Mouse (Mus musculus): ENCODE results near the gene Klrb1f. TPM values are rescaled to one million over a fixed set of nuclear protein-coding genes. Genes with fewer than 3 reads are reported as not detected.

The Klrb1f gene
- polyA plus RNA-seq, 2 experiments: 0.15 TPM; not detected in 1

- Histone ChIP-seq H3K36me3 (ENCODE audit: control insufficient read depth, insufficient read depth, low read length) (no peaks in the 10 kb centered on the region), H3K27ac (replicated peaks; ENCODE audit: low read depth, low read length) (no peak overlapping the region), H3K9me3 (ENCODE audit: control insufficient read depth, low read length) (no peaks in the 10 kb centered on the region), H3K4me1 (ENCODE audit: control insufficient read depth, insufficient read depth, low read length) (no peaks in the 10 kb centered on the region), H3K27me3 (ENCODE audit: control insufficient read depth, insufficient read depth, low read length) (no peaks in the 10 kb centered on the region), H3K4me3 (replicated peaks; ENCODE audit: low read length) (no peak overlapping the region), H3K9ac (ENCODE audit: low read depth, low read length, severe bottlenecking) (no peak overlapping the region), H3K4me2 (replicated peaks; ENCODE audit: low read depth, low read length, severe bottlenecking) (no peak overlapping the region)
- TF ChIP-seq POLR2A (IDR thresholded peaks at IDR 0.05; ENCODE audit: borderline replicate concordance, extremely low read depth, insufficient read depth, insufficient read length): no peak
- no peak for ATAC-seq (ENCODE audit: low FRiP score, low read depth)
- 77% methylated on average over 4 of the region's 4 CpGs for WGBS
- no peak for DNase-seq (ENCODE audit: low spot score)
Measured at GRCm38 (mm10) chr6:129102858-129103555, 57.3 kb downstream of the Klrb1f start.

Other genes starting within 250 kb of the Klrb1f start
- 0.33 TPM in 1 of 2 replicates, not detected in the other for gene Gm44511, start 219.6 kb upstream of the Klrb1f start, polyA plus RNA-seq (2012; rRNA removed)
- not detected in 2 replicates for gene Gm44511, start 219.6 kb upstream of the Klrb1f start, polyA plus RNA-seq (2014; fragmentation: Nextera tagmentation; extraction: Ambion mirVana)
- gene Klrb1b, start 219.6 kb upstream of the Klrb1f start, polyA plus RNA-seq (2012; rRNA removed): 0.12 and 0.40 TPM in 2 replicates
- 0.23 and 0.39 TPM in 2 replicates for gene Klrb1b, start 219.6 kb upstream of the Klrb1f start, polyA plus RNA-seq (2014; fragmentation: Nextera tagmentation; extraction: Ambion mirVana)
- 0.16 and 0.17 TPM in 2 replicates for gene Clec2i, start 158.3 kb upstream of the Klrb1f start, polyA plus RNA-seq (2012; rRNA removed)
- 0.14 TPM in 1 of 2 replicates, not detected in the other for gene Clec2i, start 158.3 kb upstream of the Klrb1f start, polyA plus RNA-seq (2014; fragmentation: Nextera tagmentation; extraction: Ambion mirVana)
- gene BC035044, start 154.8 kb upstream of the Klrb1f start, polyA plus RNA-seq (2012; rRNA removed): 0.67 and 0.77 TPM in 2 replicates
- 1.2 and 1.5 TPM in 2 replicates for gene BC035044, start 154.8 kb upstream of the Klrb1f start, polyA plus RNA-seq (2014; fragmentation: Nextera tagmentation; extraction: Ambion mirVana)
- gene Clec2g, start 111.5 kb upstream of the Klrb1f start, polyA plus RNA-seq (2012; rRNA removed): 0.38 and 1.1 TPM in 2 replicates
- gene Clec2g, start 111.5 kb upstream of the Klrb1f start, polyA plus RNA-seq (2014; fragmentation: Nextera tagmentation; extraction: Ambion mirVana): 0.70 and 1.7 TPM in 2 replicates
- 0.05 and 0.06 TPM in 2 replicates for gene Clec2e, start 55.0 kb downstream of the Klrb1f start, polyA plus RNA-seq (2012; rRNA removed)
- not detected in 2 replicates for gene Clec2e, start 55.0 kb downstream of the Klrb1f start, polyA plus RNA-seq (2014; fragmentation: Nextera tagmentation; extraction: Ambion mirVana)
- 5.7 and 11.1 TPM in 2 replicates for gene Clec2d, start 134.7 kb downstream of the Klrb1f start, polyA plus RNA-seq (2012; rRNA removed)
- not detected in 2 replicates for gene Clec2d, start 134.7 kb downstream of the Klrb1f start, polyA plus RNA-seq (2014; fragmentation: Nextera tagmentation; extraction: Ambion mirVana)
- 0.13 and 0.17 TPM in 2 replicates for gene Cd69, start 229.5 kb downstream of the Klrb1f start, polyA plus RNA-seq (2012; rRNA removed)
- gene Cd69, start 229.5 kb downstream of the Klrb1f start, polyA plus RNA-seq (2014; fragmentation: Nextera tagmentation; extraction: Ambion mirVana): 0.39 and 0.46 TPM in 2 replicates